ENCODE assay signal across 7 mouse cellular contexts in the genomic region with DNA sequence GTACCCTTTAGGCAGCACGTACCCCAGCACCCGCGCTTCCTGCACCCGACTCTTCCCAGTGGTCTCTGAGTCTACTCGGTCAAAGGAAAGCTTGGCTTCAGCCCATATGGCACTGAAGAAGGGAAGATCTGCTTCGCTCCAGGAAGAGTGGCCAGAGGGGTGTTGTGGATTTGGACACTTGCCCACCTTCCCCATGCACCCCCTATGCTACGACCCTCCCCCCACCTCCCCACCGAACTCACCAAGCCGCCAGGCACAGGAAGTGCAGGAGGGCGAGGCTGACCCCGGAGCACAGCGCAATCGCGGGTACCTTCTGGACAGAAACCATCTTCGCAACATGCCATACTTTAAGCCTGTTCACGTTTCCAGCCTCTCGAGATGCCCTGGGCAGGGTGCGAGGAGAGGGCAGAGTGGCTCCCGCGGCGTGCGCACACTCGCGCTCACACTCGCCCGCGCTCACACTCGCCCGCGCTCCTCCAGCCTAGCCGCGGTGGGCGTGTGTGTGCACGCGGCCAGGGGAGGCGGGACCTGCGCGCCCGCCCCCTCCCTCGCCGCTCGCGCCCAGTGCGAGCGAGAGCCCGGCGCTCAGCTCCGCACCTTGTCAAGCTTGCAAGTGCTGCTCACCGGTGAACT. TPM values are rescaled to one million over a fixed set of nuclear protein-coding genes. Genes with fewer than 3 reads are reported as not detected.
A peak's percentile ranks its signal among the peaks of the same experiment; 100 is the strongest.
DNase-seq lines count a peak whose midpoint lies in the region; ATAC-seq and TF ChIP-seq lines count a peak whose summit lies in the region.

A gene (plus strand): TSS at position 632 of the 633 bp plus-strand sequence.

- under 1% methylated on average over 48 of the region's 49 CpGs for WGBS in kidney, postnatal 0 days
- under 1% methylated on average over 47 of the region's 49 CpGs for WGBS in liver, embryonic 13.5 days (ENCODE audit: insufficient replicate concordance)
- WGBS in neural tube, embryonic 13.5 days, result 0% methylated on average over 49 of the region's 49 CpGs

- peak; percentile 72 to 77 for DNase-seq in cerebellum, postnatal 10 days
- peak; percentile 22 to 38 for DNase-seq in frontal cortex, postnatal 14 days (ENCODE audit: low spot score in 2 of 2)
- DNase-seq in kidney, postnatal 0 days (ENCODE audit: low spot score), result peak; percentile 6
- no peak for DNase-seq in liver, embryonic 13.5 days
- DNase-seq in urinary bladder, postnatal 14 days (ENCODE audit: low spot score), result no peak

- peak within 1 kb of the TSS; percentile 94 for H3K4me2 ChIP-seq in kidney, postnatal 0 days (ENCODE audit: low read length)
- H3K4me2 ChIP-seq in liver, embryonic 13.5 days, result peak within 1 kb of the TSS; percentile 64
- peak within 1 kb of the TSS; percentile 98 for H3K4me2 ChIP-seq in neural tube, embryonic 13.5 days

- peak within 1 kb of the TSS; percentile 40; the same call in 1 of the 2 replicates for H3K9ac ChIP-seq in kidney, postnatal 0 days (ENCODE audit: low read depth, low read length)
- no peak within 1 kb of the TSS for H3K9ac ChIP-seq in liver, embryonic 13.5 days
- peak within 1 kb of the TSS; percentile 70 for H3K9ac ChIP-seq in neural tube, embryonic 13.5 days

- no peaks in the 10 kb centered on the region for H3K4me1 ChIP-seq in bone marrow macrophage, adult 2 months (ENCODE audit: control insufficient read depth, insufficient read depth, low read length)
- 0 out of 2 replicates have a peak, but pooled peaks cover 11% of the 10 kb centered on the region for H3K4me1 ChIP-seq in kidney, postnatal 0 days (replicated peaks; ENCODE audit: insufficient read depth, low read length)
- H3K4me1 ChIP-seq in liver, embryonic 13.5 days (replicated peaks), result no peaks in the 10 kb centered on the region
- H3K4me1 ChIP-seq in neural tube, embryonic 13.5 days (replicated peaks), result peaks cover 18% of the 10 kb centered on the region

- H3K9me3 ChIP-seq in kidney, postnatal 0 days (replicated peaks; ENCODE audit: low read length), result no peaks in the 10 kb centered on the region
- no peaks in the 10 kb centered on the region for H3K9me3 ChIP-seq in liver, embryonic 13.5 days (replicated peaks)
- H3K9me3 ChIP-seq in neural tube, embryonic 13.5 days, result no peaks in the 10 kb centered on the region

- peak within 1 kb of the TSS; percentile 26 for H3K4me3 ChIP-seq in bone marrow macrophage, adult 2 months (ENCODE audit: insufficient read depth, low read length)
- H3K4me3 ChIP-seq in kidney, postnatal 0 days (replicated peaks; ENCODE audit: low read depth, low read length), result peak within 1 kb of the TSS; percentile 53
- H3K4me3 ChIP-seq in liver, embryonic 13.5 days (replicated peaks), result peak within 1 kb of the TSS; percentile 45
- H3K4me3 ChIP-seq in neural tube, embryonic 13.5 days, result peak within 1 kb of the TSS; percentile 60

- peak; percentile 87 for ATAC-seq in kidney, postnatal 0 days (replicated peaks; ENCODE audit: low FRiP score, low read depth)
- ATAC-seq in liver, embryonic 13.5 days (ENCODE audit: low read depth), result peak; percentile 61; the same call in 1 of the 2 replicates
- ATAC-seq in neural tube, embryonic 13.5 days (ENCODE audit: low read depth), result peak; percentile 93

- H3K27ac ChIP-seq in bone marrow macrophage, adult 2 months (ENCODE audit: insufficient read depth, low read depth, low read length), result no peak within 1 kb of the TSS
- H3K27ac ChIP-seq in kidney, postnatal 0 days, result no peak within 1 kb of the TSS
- H3K27ac ChIP-seq in liver, embryonic 13.5 days, result no peak within 1 kb of the TSS
- no peak within 1 kb of the TSS for H3K27ac ChIP-seq in neural tube, embryonic 13.5 days (replicated peaks)

- TF ChIP-seq POLR2A in bone marrow macrophage, adult 2 months (IDR thresholded peaks at IDR 0.05; ENCODE audit: borderline replicate concordance, low read depth, low read length), result no peak

- no peaks in the 10 kb centered on the region for H3K36me3 ChIP-seq in kidney, postnatal 0 days (ENCODE audit: insufficient read depth, low read length)
- no peaks in the 10 kb centered on the region for H3K36me3 ChIP-seq in liver, embryonic 13.5 days
- H3K36me3 ChIP-seq in neural tube, embryonic 13.5 days, result no peaks in the 10 kb centered on the region

- no peak for TF ChIP-seq CTCF in bone marrow macrophage, adult 2 months (IDR thresholded peaks at IDR 0.05; ENCODE audit: low read depth, low read length)
- no peak for TF ChIP-seq CTCF in kidney, postnatal 0 days (IDR thresholded peaks at IDR 0.05; ENCODE audit: low read depth)

- 0 out of 2 replicates have a peak, but pooled peaks cover 14% of the 10 kb centered on the region for H3K27me3 ChIP-seq in kidney, postnatal 0 days (ENCODE audit: insufficient read depth, low read length)
- H3K27me3 ChIP-seq in liver, embryonic 13.5 days, result peaks cover 31% of the 10 kb centered on the region
- H3K27me3 ChIP-seq in neural tube, embryonic 13.5 days, result peaks cover 27% of the 10 kb centered on the region

RNA-seq across cellular contexts. Expression of the gene that starts here (rescaled TPM):
- polyA plus RNA-seq in bone marrow macrophage, adult 2 months (2012; ENCODE audit: insufficient read depth, insufficient read length, missing spikeins), result not detected in 2 replicates
- 0.26 and 0.50 TPM in 2 replicates for polyA plus RNA-seq in kidney, postnatal 0 days (2015; fragmentation: Nextera tagmentation; extraction: Ambion mirVana)
- 0.05 TPM in 2 replicates for polyA plus RNA-seq in liver, embryonic 13.5 days (2015; fragmentation: Nextera tagmentation; extraction: Ambion mirVana)
- polyA plus RNA-seq in neural tube, embryonic 13.5 days (2015; fragmentation: Nextera tagmentation; extraction: Ambion mirVana), result 8.7 and 13.2 TPM in 2 replicates

Comparison
In these comparisons a context has a peak if more than half of its experiments do, and no peak if none do; other contexts are left out.
1. Peak in DNase-seq, ATAC-seq, H3K4me3 ChIP-seq, H3K9ac ChIP-seq and H3K4me2 ChIP-seq in kidney, postnatal 0 days; RNA of the gene not detected or under 1 TPM.
2. Peak in ATAC-seq, H3K4me3 ChIP-seq and H3K4me2 ChIP-seq in liver, embryonic 13.5 days; RNA of the gene not detected or under 1 TPM.
3. DNase-seq: peak in cerebellum, postnatal 10 days (2 of 2) and frontal cortex, postnatal 14 days (2 of 2); none in liver, embryonic 13.5 days (single experiment) and urinary bladder, postnatal 14 days (single experiment).
4. Peak in every context shown above with its lines, with median percentiles within 50 percentile points of each other: H3K4me3 ChIP-seq, ATAC-seq and H3K4me2 ChIP-seq.